In the genomic region with DNA sequence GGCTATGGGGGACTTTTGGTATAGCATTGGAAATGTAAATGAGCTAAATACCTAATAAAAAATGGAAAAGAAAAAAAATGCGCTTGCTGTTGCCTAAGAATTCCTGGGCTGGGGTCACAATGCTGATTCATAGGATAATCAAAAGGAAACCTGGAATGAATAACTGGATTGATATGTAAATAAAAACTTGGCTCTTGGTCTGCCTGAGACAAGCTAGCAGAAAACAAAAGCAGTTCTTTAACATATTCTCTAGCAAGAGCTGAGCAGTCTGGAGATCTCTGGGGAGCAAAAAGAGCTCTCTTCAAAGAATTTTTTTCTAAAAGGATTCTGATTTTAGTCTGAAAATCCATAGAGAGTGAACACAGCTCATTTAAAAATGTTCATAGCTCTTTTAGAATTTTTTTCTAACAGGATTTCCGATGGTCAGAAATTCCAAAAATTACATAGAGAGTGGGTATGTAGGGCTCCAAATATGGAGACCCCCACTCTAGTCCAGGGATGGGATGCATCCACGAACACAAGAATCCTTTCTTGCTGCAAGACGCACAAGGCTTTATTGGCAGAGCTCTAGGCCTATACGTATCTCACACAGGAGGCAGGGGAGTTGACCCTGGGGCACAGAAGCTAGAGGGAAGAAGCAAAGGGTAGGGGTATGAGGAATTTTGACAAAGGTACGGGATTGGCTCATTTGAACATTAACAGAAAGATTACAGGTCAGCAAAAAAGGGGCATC, we compare ENCODE assay signal across 17 mouse cellular contexts.
"Had no signal": no experiment of that assay in that cellular context is flagged by ENCODE, and none has a peak within 500 bp of the region (broad histone marks: within the 10 kb centered on the region; RNA-seq: fewer than 3 reads in every experiment).

No protein-coding gene starts in this region.

- H3K9ac ChIP-seq: limb, embryonic 13.5 days; liver, embryonic 15.5 days; neural tube, embryonic 15.5 days had no signal

- H3K9me3 ChIP-seq: limb, embryonic 13.5 days; neural tube, embryonic 15.5 days had no signal

- H3K27me3 ChIP-seq: limb, embryonic 13.5 days; liver, embryonic 15.5 days; neural tube, embryonic 15.5 days had no signal

- H3K4me1 ChIP-seq: limb, embryonic 13.5 days; liver, embryonic 15.5 days; neural tube, embryonic 15.5 days had no signal

- H3K36me3 ChIP-seq: limb, embryonic 13.5 days; liver, embryonic 15.5 days; neural tube, embryonic 15.5 days had no signal

- H3K27ac ChIP-seq: layer of hippocampus, adult 2 months; limb, embryonic 13.5 days; liver, embryonic 15.5 days; neural tube, embryonic 15.5 days; stomach, postnatal 0 days had no signal

- DNase-seq: kidney, adult 8-10 months; kidney, postnatal 36 days; left cerebral cortex, postnatal 4 days; lung, adult 2 months; lung, postnatal 36 days; right cerebral cortex, adult 18-20 months; right cerebral cortex, postnatal 25 days; thymus, adult 18-20 months; thymus, postnatal 14 days had no signal

- H3K4me2 ChIP-seq: limb, embryonic 13.5 days; liver, embryonic 11.5 days; liver, embryonic 15.5 days; neural tube, embryonic 15.5 days had no signal

- ATAC-seq: lung, postnatal 0 days had no signal

- H3K4me3 ChIP-seq: layer of hippocampus, adult 2 months; limb, embryonic 13.5 days; liver, embryonic 15.5 days; myocyte; neural tube, embryonic 15.5 days had no signal
